Mouse (Mus musculus) G1E (cell line): ENCODE results near the gene Chd8. TPM values are rescaled to one million over a fixed set of nuclear protein-coding genes. Genes with fewer than 3 reads are reported as not detected.

Experiments
- ATAC-seq: 2 replicates; pipeline ENCODE4 v1.8.0; 2016; ENCODE audit warnings: mild to moderate bottlenecking; ENCODE audit not compliant: insufficient number of reproducible peaks, poor library complexity, low FRiP score, severe bottlenecking; ENCODE audit errors: extremely low read depth
- DNase-seq: peaks from one replicate; pipeline ENCODE4 v3.0.0; 2012; ENCODE audit warnings: low spot score
- H3K27me3 ChIP-seq: 2 replicates; pipeline ENCODE4 v1.6.1; 2012; ENCODE audit warnings: mild to moderate bottlenecking, low read length, inconsistent platforms; ENCODE audit not compliant: insufficient read depth
- H3K36me3 ChIP-seq: replicated peaks from 2 replicates; pipeline ENCODE3; 2012; ENCODE audit warnings: mild to moderate bottlenecking, inconsistent platforms
- H3K4me1 ChIP-seq: 2 replicates; pipeline ENCODE4 v1.6.1; 2012; ENCODE audit warnings: low read depth, low read length, inconsistent platforms, mixed read lengths; ENCODE audit not compliant: insufficient read depth
- H3K4me3 ChIP-seq: 2 replicates; pipeline ENCODE4 v1.5.1; 2012; ENCODE audit warnings: low read depth, mild to moderate bottlenecking, inconsistent platforms, low read length, moderate library complexity, mixed read lengths
- H3K9me3 ChIP-seq: replicated peaks from 2 replicates; pipeline ENCODE4 v1.6.1; 2012; ENCODE audit warnings: inconsistent platforms
- CTCF ChIP-seq: IDR thresholded peaks from 2 replicates; pipeline ENCODE4 v1.5.1; 2012; ENCODE audit warnings: low read depth, low read length, inconsistent platforms, mixed read lengths
- GATA1 ChIP-seq: IDR thresholded peaks from 2 replicates; pipeline ENCODE4 v1.6.1; 2012; ENCODE audit warnings: borderline replicate concordance, low read length, inconsistent platforms, mixed read lengths
- GATA2 ChIP-seq: IDR thresholded peaks from 2 replicates; pipeline ENCODE4 v1.6.1; 2012; ENCODE audit warnings: low read depth, low read length, inconsistent platforms, borderline replicate concordance
- POLR2AphosphoS5 ChIP-seq: IDR thresholded peaks from 2 replicates; pipeline ENCODE4 v1.6.1; 2012; ENCODE audit warnings: low read depth, low read length, inconsistent platforms; ENCODE audit not compliant: insufficient replicate concordance
- TAL1 ChIP-seq: conservative IDR thresholded peaks from 2 replicates; pipeline ENCODE4 v1.6.1; 2012; ENCODE audit warnings: low read depth, low read length, inconsistent platforms, mixed read lengths
- polyA plus RNA-seq: library from polyadenylated mRNA; stranded (reverse); fragments of >175 nt; gene quantifications from 2 replicates; pipeline ENCODE4 v1.2.3, GENCODE M21; 2012
- total RNA-seq, 2 experiments: library from RNA; stranded (forward) in 1 of 2; stranded (reverse) in 1 of 2; fragments of 200-1000 nt in 1 of 2; fragments of >200 nt in 1 of 2; fragmentation: Nextera tagmentation in 1 of 2; gene quantifications; 2 replicates each; pipeline ENCODE4 v1.2.3; 2014 to 2017

The Chd8 gene
- total and polyA plus RNA-seq, 3 experiments, result 22.6 to 222 (median 78.7) TPM

DNA sequence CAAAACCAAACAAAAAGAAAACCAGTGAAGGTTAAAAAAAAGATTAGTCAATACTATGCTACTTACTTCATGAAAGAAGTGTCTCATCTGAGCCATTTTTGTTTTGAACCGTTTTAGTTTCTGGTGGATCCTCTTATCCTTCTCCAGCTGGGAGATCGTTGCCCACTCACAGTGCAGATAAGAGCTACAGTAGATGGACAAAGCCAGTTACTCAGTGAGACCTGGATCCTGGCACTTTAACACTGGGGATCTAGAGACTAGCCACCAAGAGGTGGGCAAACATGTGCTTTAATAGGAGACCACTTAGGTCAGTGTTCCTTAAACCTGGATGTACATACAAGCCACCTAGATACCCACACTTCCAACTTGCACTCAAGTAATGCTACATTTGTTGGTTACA, 31.6 kb downstream of the Chd8 start:
- Histone ChIP-seq H3K36me3 (peaks cover 96% of the 10 kb centered on the region), H3K27me3 (no peaks in the 10 kb centered on the region), H3K4me1 (peaks cover 16% of the 10 kb centered on the region), H3K9me3 (no peaks in the 10 kb centered on the region), H3K4me3 (no peak overlapping the region)
- TF ChIP-seq POLR2AphosphoS5 (no peak), CTCF (no peak), GATA1 (no peak), GATA2 (no peak), TAL1 (no peak)
- ATAC-seq (no peak), DNase-seq (no peak)

GRCm38 (mm10) chr14:52217261-52217660, 40.3 kb downstream of the Chd8 start:
- Histone ChIP-seq H3K9me3 (no peaks in the 10 kb centered on the region), H3K36me3 (peaks cover 96% of the 10 kb centered on the region), H3K27me3 (no peaks in the 10 kb centered on the region), H3K4me1 (no peaks in the 10 kb centered on the region), H3K4me3 (no peak overlapping the region)
- DNase-seq (no peak), ATAC-seq (no peak)
- no peak for TF ChIP-seq TAL1
- TF ChIP-seq CTCF, result no peak
- TF ChIP-seq GATA1, result no peak
- TF ChIP-seq POLR2AphosphoS5, result no peak
- no peak for TF ChIP-seq GATA2

GRCm38 (mm10) chr14:52199412-52199811, 58.2 kb downstream of the Chd8 start:
- no peaks in the 10 kb centered on the region for H3K27me3 ChIP-seq
- peaks cover 45% of the 10 kb centered on the region for H3K36me3 ChIP-seq
- H3K4me3 ChIP-seq, result no peak overlapping the region; the same call in 1 of the 2 replicates
- TF ChIP-seq GATA2 (no peak), CTCF (no peak), GATA1 (no peak), TAL1 (no peak), POLR2AphosphoS5 (no peak)
- peaks cover 33% of the 10 kb centered on the region for H3K4me1 ChIP-seq
- no peak for ATAC-seq
- no peak for DNase-seq
- no peaks in the 10 kb centered on the region for H3K9me3 ChIP-seq

DNA sequence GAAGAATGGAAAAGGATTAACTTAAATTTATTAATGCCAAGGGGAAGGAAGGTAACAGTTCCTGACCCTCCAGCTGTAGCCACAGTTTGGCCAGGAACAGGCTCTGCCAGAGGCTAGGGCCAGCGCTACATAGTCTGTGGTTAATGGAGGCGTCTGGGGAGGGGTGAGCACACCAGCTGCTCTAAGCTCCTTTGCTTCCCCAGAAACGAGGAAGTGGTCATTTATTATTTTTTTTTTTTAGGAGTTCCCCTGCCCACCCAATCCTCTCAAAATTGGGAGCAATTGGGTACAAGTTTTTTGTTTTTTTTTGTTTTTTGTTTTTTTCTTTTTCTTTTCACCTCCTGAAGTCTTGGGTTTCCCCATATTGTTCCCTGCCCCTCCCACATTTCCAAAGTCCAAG, 59.4 kb downstream of the Chd8 start:
- Histone ChIP-seq H3K4me3 (peak overlapping the region; percentile 90; the same call in 1 of the 2 replicates), H3K4me1 (peaks cover 43% of the 10 kb centered on the region), H3K27me3 (no peaks in the 10 kb centered on the region), H3K36me3 (peaks cover 44% of the 10 kb centered on the region), H3K9me3 (no peaks in the 10 kb centered on the region)
- 0 out of 2 replicates have a peak, but pooled peaks have one; percentile 28 for ATAC-seq
- TF ChIP-seq GATA2, result no peak
- no peak for TF ChIP-seq POLR2AphosphoS5
- no peak for TF ChIP-seq TAL1
- TF ChIP-seq CTCF, result no peak
- TF ChIP-seq GATA1, result no peak
- no peak for DNase-seq

DNA sequence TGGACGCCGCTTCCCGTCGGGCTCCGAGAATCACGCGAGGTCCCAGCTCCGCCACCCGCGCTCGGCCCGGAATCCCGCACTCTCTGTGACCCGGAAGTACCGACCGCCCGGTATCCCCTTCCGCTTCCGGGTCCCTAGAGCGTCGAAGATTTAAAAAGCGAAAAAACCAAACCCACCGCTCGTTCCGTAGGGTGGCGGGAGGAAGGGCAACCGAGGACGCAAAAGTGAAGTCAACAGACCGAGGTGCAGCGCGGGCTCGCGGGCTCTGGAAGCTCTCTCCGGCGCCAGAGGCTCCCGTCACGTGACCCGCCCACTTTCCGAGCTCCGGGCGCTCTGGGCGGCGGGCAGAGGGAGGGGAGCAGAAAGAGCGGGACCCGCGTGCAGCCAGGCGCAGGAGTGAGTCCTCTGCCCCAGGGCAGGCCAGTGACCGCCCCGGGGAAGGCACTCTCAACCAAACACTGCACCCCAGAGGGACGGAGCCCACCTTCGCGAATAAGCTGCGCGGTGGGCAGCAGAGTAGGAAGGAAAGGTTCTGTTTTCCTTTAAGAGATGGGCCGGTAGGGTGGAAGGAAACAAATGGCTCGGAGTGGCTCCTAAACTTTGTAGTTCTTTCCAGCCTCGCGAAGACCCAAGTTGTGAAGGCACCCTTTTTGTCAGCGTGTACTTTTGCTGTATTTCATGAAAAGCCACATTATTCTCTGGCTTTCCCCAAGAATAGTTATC, 60.3 kb downstream of the Chd8 start, which contains the start of gene Supt16:
Gene Supt16 (minus strand): TSS at position 261 of the 723 bp plus-strand sequence.
- Histone ChIP-seq H3K4me1 (peaks cover 49% of the 10 kb centered on the region), H3K4me3 (peak within 1 kb of the TSS; percentile 90), H3K27me3 (no peaks in the 10 kb centered on the region), H3K36me3 (peaks cover 45% of the 10 kb centered on the region), H3K9me3 (no peaks in the 10 kb centered on the region)
- peak; percentile 69 for ATAC-seq
- no peak for TF ChIP-seq GATA1
- no peak for TF ChIP-seq POLR2AphosphoS5
- TF ChIP-seq GATA2, result no peak
- TF ChIP-seq TAL1, result no peak
- TF ChIP-seq CTCF, result no peak
- DNase-seq, result peak; percentile 58
